Mouse (Mus musculus): ENCODE results near the gene Gbx2.

GRCm38 (mm10) chr1:89933028-89933427 is 2.0 kb upstream of the Gbx2 start:
- TF ChIP-seq CTCF (IDR thresholded peaks at IDR 0.05; ENCODE audit: low read depth) (no peak), EP300 (IDR thresholded peaks at IDR 0.05; ENCODE audit: low read depth) (no peak)

Measured in liver, embryonic 14.5 days (tissue).